Mouse (Mus musculus) heart, adult 2 months (tissue): Measurements from ENCODE around the gene Tap2. TPM values are rescaled to one million over a fixed set of nuclear protein-coding genes. Genes with fewer than 3 reads are reported as not detected.

Source experiments
- DNase-seq, 2 experiments: peaks; one replicate each; pipeline ENCODE4 v3.0.0; 2021
- H3K27ac ChIP-seq: fragments of 200-600 bp; 2 replicates; pipeline ENCODE4 v1.8.1; 2022
- H3K27me3 ChIP-seq: fragments of 200-500 bp; 2 replicates; pipeline ENCODE4 v1.6.1; 2012; ENCODE audit warnings: mild to moderate bottlenecking, low read length, inconsistent platforms, mixed read lengths; ENCODE audit not compliant: control insufficient read depth, insufficient read depth
- H3K36me3 ChIP-seq: fragments of 200-500 bp; 2 replicates; pipeline ENCODE4 v1.6.1; 2012; ENCODE audit warnings: low read length, inconsistent platforms; ENCODE audit not compliant: control insufficient read depth, insufficient read depth
- H3K4me1 ChIP-seq: fragments of 200-500 bp; 2 replicates; pipeline ENCODE4 v1.6.1; 2011; ENCODE audit warnings: low read length; ENCODE audit not compliant: control insufficient read depth, insufficient read depth
- H3K4me3 ChIP-seq: fragments of 200-600 bp; 2 replicates; pipeline ENCODE4 v1.8.1; 2022
- H3K79me2 ChIP-seq: fragments of 200-500 bp; replicated peaks from 2 replicates; pipeline ENCODE4 v1.6.1; 2012; ENCODE audit warnings: mild to moderate bottlenecking, inconsistent platforms, low read length, moderate library complexity, mixed read lengths; ENCODE audit not compliant: control insufficient read depth, insufficient read depth
- H3K9ac ChIP-seq: fragments of 200-500 bp; 2 replicates; pipeline ENCODE4 v1.6.1; 2012; ENCODE audit warnings: low read depth, mild to moderate bottlenecking, control low read depth, inconsistent platforms, low read length, mixed read lengths
- CTCF ChIP-seq: fragments of 200-600 bp; IDR thresholded peaks from 2 replicates; pipeline ENCODE4 v1.8.1; 2022; ENCODE audit warnings: antibody characterized with exemption, mild to moderate bottlenecking, moderate library complexity
- EP300 ChIP-seq: fragments of 200-500 bp; IDR thresholded peaks from 2 replicates; pipeline ENCODE4 v1.6.1; 2011; ENCODE audit warnings: low read depth, low read length, control low read depth; ENCODE audit not compliant: insufficient read depth
- POLR2A ChIP-seq: fragments of 200-500 bp; IDR thresholded peaks from 2 replicates; pipeline ENCODE4 v1.6.1; 2011; ENCODE audit warnings: mild to moderate bottlenecking, low read depth, low read length, control low read depth; ENCODE audit not compliant: insufficient read depth
- WGBS: fragments of 180-500 bp; shearing (Covaris S2); methylation state at CpG from one replicate; pipeline ENCODE4 v1.1.7; 2018; 5-methylcytosine and 5-hydroxymethylcytosine counted together
- intact Hi-C: fragments of 180-260 bp; cut with DNase I; formaldehyde crosslinking; loops from one replicate; pipeline ENCODE4 v1.15.1; 2025
- polyA plus RNA-seq: library from polyadenylated mRNA; depleted of rRNA; stranded (reverse); fragments of >200 nt; gene quantifications from 2 replicates; pipeline ENCODE4 v1.2.3, GENCODE M21; 2012
- total RNA-seq, 2 experiments: library from RNA; stranded (reverse); gene quantifications; 2 replicates each; pipeline ENCODE4 v1.2.3; 2021

Gene Tap2
- total and polyA plus RNA-seq, 3 experiments: 26.1 to 31.2 (median 26.5) TPM

DNA sequence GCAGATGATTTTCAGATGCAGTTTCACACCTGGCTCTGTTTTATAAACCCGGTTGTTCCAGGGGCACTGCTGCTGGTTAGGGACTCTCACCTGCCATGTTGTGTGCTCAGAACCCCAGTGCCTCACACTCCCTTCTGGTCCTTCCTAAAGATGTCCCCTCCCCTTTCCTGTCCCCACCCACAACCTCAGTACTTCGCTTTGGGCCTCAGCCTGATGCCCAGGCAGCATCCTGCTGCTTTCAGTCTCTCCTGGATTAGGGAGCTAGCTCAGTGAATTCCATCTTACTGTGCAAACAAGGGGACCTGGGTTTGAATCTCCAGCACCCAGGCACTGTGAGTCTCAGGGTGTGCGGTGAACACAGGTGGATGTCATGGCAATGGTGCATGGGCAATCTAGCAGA is 4.1 kb downstream of the Tap2 start:
- H3K36me3 ChIP-seq: peaks cover 5% of the 10 kb centered on the region; the same call in 1 of the 2 replicates
- H3K4me1 ChIP-seq: peaks cover 2% of the 10 kb centered on the region
- no peak overlapping the region for H3K9ac ChIP-seq
- no peak overlapping the region for H3K27ac ChIP-seq
- H3K27me3 ChIP-seq: no peaks in the 10 kb centered on the region
- intact Hi-C loops: no loop called here
- no peak overlapping the region for H3K4me3 ChIP-seq
- 67% methylated on average over 3 of the region's 3 CpGs for WGBS
- TF ChIP-seq EP300: no peak
- TF ChIP-seq CTCF: no peak
- no peak for TF ChIP-seq POLR2A
- DNase-seq: peak in 1 of 2 experiments; percentile 25
- no peaks in the 10 kb centered on the region for H3K79me2 ChIP-seq

DNA sequence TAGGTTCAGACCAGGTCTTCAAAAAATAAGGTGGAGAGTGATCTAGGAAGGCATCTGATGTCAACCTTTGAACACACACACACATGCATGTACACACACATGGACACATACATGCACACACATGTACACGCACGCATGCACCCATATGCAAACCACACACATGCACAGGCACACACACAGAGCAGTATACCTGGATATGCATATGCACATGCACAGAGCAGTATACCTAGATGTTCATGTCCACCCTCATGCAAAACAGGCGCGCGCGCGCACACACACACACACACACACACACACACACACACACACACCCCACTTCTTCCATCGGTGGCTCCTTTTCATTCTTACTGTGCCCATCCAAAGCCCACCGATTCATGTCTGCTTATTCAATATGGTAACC is 4.5 kb downstream of the Tap2 start:
- H3K9ac ChIP-seq: no peak overlapping the region
- no peak overlapping the region for H3K4me3 ChIP-seq
- intact Hi-C loops: no loop called here
- no peaks in the 10 kb centered on the region for H3K79me2 ChIP-seq
- DNase-seq: peak in 1 of 2 experiments; percentile 12
- peaks cover 5% of the 10 kb centered on the region; the same call in 1 of the 2 replicates for H3K36me3 ChIP-seq
- H3K27me3 ChIP-seq: no peaks in the 10 kb centered on the region
- no peak overlapping the region for H3K27ac ChIP-seq
- peaks cover 2% of the 10 kb centered on the region for H3K4me1 ChIP-seq
- 99% methylated on average over 9 of the region's 9 CpGs for WGBS
- TF ChIP-seq EP300 (no peak), CTCF (no peak), POLR2A (no peak)

DNA sequence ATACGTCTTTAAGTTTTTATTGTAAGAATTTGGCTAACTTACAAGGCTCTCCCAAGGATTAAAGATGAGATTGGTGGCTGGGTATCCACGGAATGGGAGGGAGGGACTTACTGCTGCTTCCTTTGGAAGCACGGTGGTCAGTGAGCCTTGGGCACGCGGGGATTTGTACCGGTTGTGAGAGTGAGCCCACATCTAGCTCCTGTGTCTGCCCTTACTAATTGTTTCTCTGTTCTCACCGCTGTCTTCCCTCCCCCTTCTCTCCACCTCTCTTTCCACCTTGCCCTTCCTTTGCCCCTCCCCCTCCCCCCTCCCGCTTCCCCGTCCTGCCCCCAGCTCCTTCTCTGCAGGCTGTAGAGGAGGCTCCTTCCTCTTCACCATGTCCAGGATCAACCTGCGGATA is 5.1 kb downstream of the Tap2 start:
- DNase-seq: peak in 1 of 2 experiments; percentile 6
- 46% methylated on average over 10 of the region's 10 CpGs for WGBS
- H3K27me3 ChIP-seq: no peaks in the 10 kb centered on the region

DNA sequence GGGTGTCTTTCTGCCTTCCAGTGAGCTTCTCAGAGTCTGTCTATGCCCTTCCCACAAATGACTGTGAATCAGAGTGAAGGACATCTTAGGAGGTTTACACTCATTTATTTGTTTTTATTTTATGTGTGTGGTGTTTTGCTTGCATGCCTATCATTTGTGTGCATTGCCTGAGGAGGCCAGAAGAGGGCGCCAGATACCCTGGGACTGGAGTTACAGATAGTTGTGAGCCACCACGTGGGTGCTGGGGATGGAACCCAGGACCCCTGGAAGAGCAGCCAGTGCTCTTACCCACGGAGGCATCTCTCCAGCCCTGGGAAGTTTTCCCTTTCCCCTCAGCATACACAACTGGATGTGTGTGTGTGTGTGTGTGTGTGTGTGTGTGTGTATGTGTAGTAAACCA is 6.4 kb downstream of the Tap2 start:
- Histone ChIP-seq H3K4me3 (no peak overlapping the region), H3K9ac (no peak overlapping the region), H3K27ac (no peak overlapping the region), H3K27me3 (no peaks in the 10 kb centered on the region), H3K36me3 (peaks cover 5% of the 10 kb centered on the region; the same call in 1 of the 2 replicates), H3K4me1 (peaks cover 1% of the 10 kb centered on the region; the same call in 1 of the 2 replicates), H3K79me2 (no peaks in the 10 kb centered on the region)
- peak; percentile 61 for TF ChIP-seq CTCF
- TF ChIP-seq EP300: no peak
- WGBS: 46% methylated on average over 3 of the region's 3 CpGs
- DNase-seq: peak in 1 of 2 experiments; percentile 19
- intact Hi-C loops: no loop called here

More for the DNA sequence above, 5.1 kb downstream of the Tap2 start:
- Histone ChIP-seq H3K79me2 (no peaks in the 10 kb centered on the region), H3K36me3 (peaks cover 5% of the 10 kb centered on the region; the same call in 1 of the 2 replicates), H3K4me1 (peaks cover 2% of the 10 kb centered on the region), H3K9ac (no peak overlapping the region), H3K4me3 (no peak overlapping the region), H3K27ac (no peak overlapping the region)
- TF ChIP-seq EP300: no peak
- TF ChIP-seq POLR2A: no peak
- intact Hi-C loops: no loop called here

DNA sequence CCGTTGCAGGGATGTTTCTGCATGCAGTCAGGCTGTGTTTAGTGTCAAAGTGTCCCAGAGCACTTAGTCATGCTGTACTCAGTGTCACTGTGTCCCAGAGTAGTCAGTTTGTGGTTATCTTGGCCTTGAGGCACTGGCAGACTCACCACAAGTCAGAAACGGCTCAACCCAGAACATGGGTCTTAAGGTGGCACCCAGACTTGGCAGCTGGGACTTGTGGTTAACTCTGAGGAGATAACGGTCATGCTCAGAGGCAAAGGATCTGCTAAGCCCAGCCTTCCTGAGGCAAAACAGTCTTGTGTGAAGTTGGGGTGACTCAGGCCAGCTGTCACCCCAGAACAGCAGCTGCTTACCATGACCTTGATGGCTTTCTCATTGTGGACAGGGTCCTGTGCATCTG is 7.3 kb downstream of the Tap2 start:
- Histone ChIP-seq H3K9ac (no peak overlapping the region), H3K27ac (no peak overlapping the region), H3K36me3 (peaks cover 5% of the 10 kb centered on the region; the same call in 1 of the 2 replicates), H3K27me3 (no peaks in the 10 kb centered on the region), H3K79me2 (no peaks in the 10 kb centered on the region), H3K4me3 (no peak overlapping the region), H3K4me1 (peaks cover under 1% of the 10 kb centered on the region; the same call in 1 of the 2 replicates)
- 56% methylated on average over 3 of the region's 3 CpGs for WGBS
- intact Hi-C loops: no loop called here
- TF ChIP-seq CTCF (no peak), POLR2A (no peak), EP300 (no peak)
- DNase-seq: peak in 1 of 2 experiments; percentile 13

DNA sequence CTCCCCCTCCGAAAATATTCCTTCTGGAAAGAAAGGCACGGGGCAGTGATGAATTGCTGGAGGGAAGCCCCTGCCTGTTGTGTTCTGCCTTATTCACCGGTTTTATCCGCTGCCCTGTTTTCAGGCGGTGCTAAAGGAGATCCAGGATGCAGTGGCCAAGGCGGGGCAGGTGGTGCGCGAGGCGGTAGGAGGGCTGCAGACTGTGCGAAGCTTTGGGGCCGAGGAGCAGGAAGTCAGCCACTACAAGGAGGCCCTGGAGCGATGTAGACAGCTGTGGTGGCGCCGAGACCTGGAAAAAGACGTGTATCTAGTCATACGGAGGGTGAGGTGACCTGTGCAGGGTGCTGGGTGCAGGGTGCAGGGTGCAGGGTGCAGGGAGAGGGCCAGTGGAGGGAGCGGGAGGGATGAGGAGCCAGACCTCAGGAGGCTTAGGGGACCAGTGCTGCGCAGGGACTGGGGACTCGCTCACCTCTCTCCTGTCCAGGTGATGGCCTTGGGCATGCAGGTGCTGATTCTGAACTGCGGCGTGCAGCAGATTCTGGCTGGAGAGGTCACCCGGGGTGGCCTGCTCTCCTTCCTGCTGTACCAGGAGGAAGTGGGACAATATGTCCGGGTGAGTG is 8.5 kb downstream of the Tap2 start:
- TF ChIP-seq CTCF (no peak), POLR2A (no peak)
- H3K79me2 ChIP-seq: no peaks in the 10 kb centered on the region
- peak in 1 of 2 experiments; percentile 11 for DNase-seq
- no peak overlapping the region for H3K9ac ChIP-seq
- intact Hi-C loops: no loop called here
- H3K36me3 ChIP-seq: no peaks in the 10 kb centered on the region
- no peaks in the 10 kb centered on the region for H3K4me1 ChIP-seq
- H3K27ac ChIP-seq: no peak overlapping the region
- WGBS: 50% methylated on average over 23 of the region's 23 CpGs
- H3K27me3 ChIP-seq: no peaks in the 10 kb centered on the region
- H3K4me3 ChIP-seq: no peak overlapping the region
